Mouse (Mus musculus): ENCODE measurements at regions not wholly inside any gene's neighbourhood (a gene's known extent, or its start where the extent isn't known, plus 50 kb on each side); places are given as distances from the start of the nearest gene placed in this dataset.

DNA sequence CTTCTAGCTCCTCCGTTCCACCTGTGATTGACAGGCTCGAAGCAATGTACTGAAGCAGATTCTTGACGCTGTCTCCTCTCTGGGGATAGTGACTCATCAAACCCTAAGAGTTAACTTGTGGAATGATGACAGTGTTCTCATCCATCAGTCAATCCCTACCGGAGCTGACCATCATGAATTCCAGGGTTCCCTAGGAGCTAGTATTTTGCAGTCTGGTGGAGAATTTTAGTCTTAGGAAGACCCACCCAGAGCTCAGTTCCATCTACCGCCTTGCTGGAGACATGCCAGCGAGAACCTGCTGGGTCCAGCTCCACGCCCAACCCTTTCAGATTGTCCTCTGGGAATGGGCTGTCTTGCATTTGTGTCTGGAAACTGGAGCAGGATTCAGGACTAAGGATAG lies 85.4 kb upstream of the Zfp366 start:
- Histone ChIP-seq H3K27ac (ENCODE audit: low read depth, low read length) (no peak overlapping the region), H3K4me1 (replicated peaks; ENCODE audit: control insufficient read depth, insufficient read depth, low read length) (no peaks in the 10 kb centered on the region), H3K4me3 (ENCODE audit: low read depth, low read length) (no peak overlapping the region), H3K9ac (ENCODE audit: low read depth, low read length) (no peak overlapping the region), H3K27me3 (replicated peaks; ENCODE audit: control insufficient read depth, insufficient read depth, low read length) (no peaks in the 10 kb centered on the region), H3K36me3 (ENCODE audit: control insufficient read depth, insufficient read depth) (no peaks in the 10 kb centered on the region), H3K9me3 (ENCODE audit: control insufficient read depth) (no peaks in the 10 kb centered on the region), H3K4me2 (replicated peaks; ENCODE audit: low read depth) (no peak overlapping the region)
- ATAC-seq: no peak
- 79% methylated on average over 7 of the region's 7 CpGs for WGBS
- no peak for TF ChIP-seq CTCF (IDR thresholded peaks at IDR 0.05; ENCODE audit: low read depth)

DNA sequence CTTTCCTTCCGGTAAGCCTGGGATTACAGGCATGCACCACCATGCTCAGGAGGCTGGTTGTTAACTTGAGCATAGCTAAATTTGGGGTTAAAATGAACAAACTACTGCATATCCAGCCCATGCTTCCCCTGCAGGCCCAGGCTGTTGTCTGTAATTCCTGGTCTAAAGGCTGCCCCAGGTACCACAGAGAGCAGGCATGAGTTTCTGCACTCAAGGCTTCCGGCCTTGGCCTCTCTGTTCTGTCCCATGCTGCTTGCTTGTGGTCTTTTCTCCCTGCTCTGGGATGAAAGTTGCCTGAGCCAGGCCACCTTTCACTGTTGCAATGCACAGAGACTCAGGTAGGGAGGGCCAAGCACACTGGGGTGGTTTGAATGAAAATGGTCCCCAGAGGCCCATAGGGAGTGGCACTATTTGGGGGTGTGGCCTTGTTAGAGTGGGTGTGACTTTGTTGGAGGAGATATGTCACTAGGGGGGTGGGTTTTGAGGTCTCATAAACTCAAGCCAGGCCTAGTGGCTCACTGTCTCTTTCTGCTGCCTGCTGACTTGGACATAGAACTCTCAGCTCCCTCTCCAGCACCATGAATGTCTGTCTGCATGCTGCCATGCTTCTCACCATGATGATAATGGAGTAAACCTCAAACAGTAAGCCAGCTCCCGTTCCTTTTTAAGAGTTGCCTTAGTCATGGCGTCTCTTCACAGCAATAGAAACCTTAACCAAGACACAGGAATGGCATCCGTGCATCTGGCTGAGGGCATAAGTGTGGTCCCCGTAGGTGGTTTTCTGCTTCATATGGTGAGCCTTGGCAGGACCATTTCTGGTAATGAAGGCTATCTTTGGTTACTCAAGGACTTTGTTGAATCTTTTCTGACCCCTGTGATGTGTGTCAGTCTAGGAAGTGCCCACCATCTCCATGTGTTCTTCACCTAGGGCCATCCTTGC lies 86.7 kb upstream of the Zfp366 start:
- 95% methylated on average over 6 of the region's 6 CpGs for WGBS
- Histone ChIP-seq H3K4me1 (replicated peaks; ENCODE audit: control insufficient read depth, insufficient read depth, low read length) (no peaks in the 10 kb centered on the region), H3K9me3 (ENCODE audit: control insufficient read depth) (no peaks in the 10 kb centered on the region), H3K27me3 (replicated peaks; ENCODE audit: control insufficient read depth, insufficient read depth, low read length) (no peaks in the 10 kb centered on the region), H3K4me2 (replicated peaks; ENCODE audit: low read depth) (no peak overlapping the region), H3K9ac (ENCODE audit: low read depth, low read length) (no peak overlapping the region), H3K4me3 (ENCODE audit: low read depth, low read length) (no peak overlapping the region), H3K27ac (ENCODE audit: low read depth, low read length) (no peak overlapping the region), H3K36me3 (ENCODE audit: control insufficient read depth, insufficient read depth) (no peaks in the 10 kb centered on the region)
- no peak for TF ChIP-seq CTCF (IDR thresholded peaks at IDR 0.05; ENCODE audit: low read depth)
- ATAC-seq: no peak

DNA sequence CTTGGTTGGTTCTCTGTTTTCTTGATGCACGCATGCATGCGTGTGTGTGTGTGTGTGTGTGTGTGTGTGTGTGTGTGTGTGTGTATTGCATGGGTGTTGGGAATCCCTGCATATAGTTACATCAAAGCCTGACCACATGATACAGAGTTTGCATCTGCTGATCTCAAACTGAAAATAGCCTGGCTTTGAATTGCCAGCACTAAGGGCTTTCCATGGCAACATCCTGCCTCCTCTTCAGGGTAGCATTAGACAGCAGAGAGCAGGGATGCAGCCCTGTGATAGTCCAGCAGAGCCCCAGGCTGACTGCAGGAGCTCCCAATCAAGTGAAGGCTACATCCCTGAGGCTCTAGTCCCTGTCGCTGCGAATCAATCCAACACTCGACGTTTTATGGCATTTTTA lies 87.8 kb upstream of the Zfp366 start:
- TF ChIP-seq CTCF (IDR thresholded peaks at IDR 0.05; ENCODE audit: low read depth): no peak
- no peak for ATAC-seq
- 91% methylated on average over 6 of the region's 6 CpGs for WGBS

GRCm38 (mm10) chr13:99095006-99095405 lies 89.6 kb upstream of the Zfp366 start:
- ATAC-seq: no peak
- H3K4me1 ChIP-seq (replicated peaks; ENCODE audit: control insufficient read depth, insufficient read depth, low read length): peaks cover 10% of the 10 kb centered on the region; the same call in 1 of the 2 replicates
- WGBS: 88% methylated on average over 5 of the region's 5 CpGs
- H3K27me3 ChIP-seq (replicated peaks; ENCODE audit: control insufficient read depth, insufficient read depth, low read length): no peaks in the 10 kb centered on the region
- no peak for TF ChIP-seq CTCF (IDR thresholded peaks at IDR 0.05; ENCODE audit: low read depth)
- no peak overlapping the region for H3K4me2 ChIP-seq (replicated peaks; ENCODE audit: low read depth)
- no peak overlapping the region for H3K27ac ChIP-seq (ENCODE audit: low read depth, low read length)
- no peak overlapping the region for H3K9ac ChIP-seq (ENCODE audit: low read depth, low read length)
- H3K4me3 ChIP-seq (ENCODE audit: low read depth, low read length): no peak overlapping the region
- H3K9me3 ChIP-seq (ENCODE audit: control insufficient read depth): no peaks in the 10 kb centered on the region
- no peaks in the 10 kb centered on the region for H3K36me3 ChIP-seq (ENCODE audit: control insufficient read depth, insufficient read depth)

More for the DNA sequence above, 87.8 kb upstream of the Zfp366 start:
- Histone ChIP-seq H3K4me3 (ENCODE audit: low read depth, low read length) (no peak overlapping the region), H3K36me3 (ENCODE audit: control insufficient read depth, insufficient read depth) (no peaks in the 10 kb centered on the region), H3K9me3 (ENCODE audit: control insufficient read depth) (no peaks in the 10 kb centered on the region), H3K27me3 (replicated peaks; ENCODE audit: control insufficient read depth, insufficient read depth, low read length) (no peaks in the 10 kb centered on the region), H3K4me1 (replicated peaks; ENCODE audit: control insufficient read depth, insufficient read depth, low read length) (peaks cover 6% of the 10 kb centered on the region; the same call in 1 of the 2 replicates), H3K9ac (ENCODE audit: low read depth, low read length) (no peak overlapping the region), H3K27ac (ENCODE audit: low read depth, low read length) (no peak overlapping the region), H3K4me2 (replicated peaks; ENCODE audit: low read depth) (no peak overlapping the region)

DNA sequence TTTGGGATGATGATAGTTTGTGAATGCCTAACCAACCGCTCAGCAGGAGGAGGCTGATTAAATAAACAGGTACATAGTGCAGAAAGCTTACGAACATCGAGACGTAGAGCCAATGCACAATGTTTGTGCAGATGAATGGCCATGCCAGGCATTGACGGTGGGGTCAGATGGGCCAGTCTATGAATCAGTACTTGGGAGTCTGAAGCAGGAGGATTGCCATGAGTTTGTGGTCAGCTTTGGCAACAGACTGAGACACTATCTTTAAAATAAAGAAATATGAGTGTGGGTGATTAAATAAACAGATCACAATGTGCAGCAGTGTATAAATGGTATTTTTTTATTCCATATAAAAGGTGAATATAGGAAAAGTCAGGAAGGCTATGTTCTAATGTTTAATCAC lies 90.4 kb upstream of the Zfp366 start:
- H3K9ac ChIP-seq (ENCODE audit: low read depth, low read length): no peak overlapping the region
- TF ChIP-seq CTCF (IDR thresholded peaks at IDR 0.05; ENCODE audit: low read depth): no peak
- ATAC-seq: no peak
- peaks cover 10% of the 10 kb centered on the region; the same call in 1 of the 2 replicates for H3K4me1 ChIP-seq (replicated peaks; ENCODE audit: control insufficient read depth, insufficient read depth, low read length)
- no peaks in the 10 kb centered on the region for H3K36me3 ChIP-seq (ENCODE audit: control insufficient read depth, insufficient read depth)
- no peaks in the 10 kb centered on the region for H3K27me3 ChIP-seq (replicated peaks; ENCODE audit: control insufficient read depth, insufficient read depth, low read length)
- WGBS: 92% methylated on average over 5 of the region's 5 CpGs
- H3K27ac ChIP-seq (ENCODE audit: low read depth, low read length): no peak overlapping the region
- no peak overlapping the region for H3K4me2 ChIP-seq (replicated peaks; ENCODE audit: low read depth)
- no peaks in the 10 kb centered on the region for H3K9me3 ChIP-seq (ENCODE audit: control insufficient read depth)
- no peak overlapping the region for H3K4me3 ChIP-seq (ENCODE audit: low read depth, low read length)

DNA sequence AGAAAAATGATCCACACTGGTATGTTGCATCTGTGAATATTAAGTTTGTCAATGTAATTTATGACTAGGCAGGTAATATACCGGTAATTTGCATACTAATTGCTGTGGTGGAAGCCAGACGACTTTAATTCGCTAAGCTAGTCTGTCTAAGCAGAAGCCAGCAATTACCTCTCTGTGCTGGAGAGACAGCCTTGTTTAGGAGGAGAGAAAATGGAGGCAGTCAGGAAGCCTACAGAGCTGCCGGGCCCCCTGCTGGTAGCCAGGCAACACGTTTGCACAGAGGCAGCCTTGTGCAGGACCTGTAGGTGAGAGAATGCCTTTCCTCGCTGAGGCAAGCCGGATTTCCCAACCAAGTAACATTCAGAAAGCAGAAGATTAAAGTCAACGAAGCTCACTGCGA lies 91.4 kb upstream of the Zfp366 start:
- no peak overlapping the region for H3K4me2 ChIP-seq (replicated peaks; ENCODE audit: low read depth)
- TF ChIP-seq CTCF (IDR thresholded peaks at IDR 0.05; ENCODE audit: low read depth): peak; percentile 97
- no peak overlapping the region for H3K4me3 ChIP-seq (ENCODE audit: low read depth, low read length)
- no peaks in the 10 kb centered on the region for H3K27me3 ChIP-seq (replicated peaks; ENCODE audit: control insufficient read depth, insufficient read depth, low read length)
- no peaks in the 10 kb centered on the region for H3K36me3 ChIP-seq (ENCODE audit: control insufficient read depth, insufficient read depth)
- ATAC-seq: peak; percentile 64
- 4% methylated on average over 9 of the region's 9 CpGs for WGBS
- no peak overlapping the region for H3K9ac ChIP-seq (ENCODE audit: low read depth, low read length)
- H3K4me1 ChIP-seq (replicated peaks; ENCODE audit: control insufficient read depth, insufficient read depth, low read length): peaks cover 10% of the 10 kb centered on the region; the same call in 1 of the 2 replicates
- no peak overlapping the region for H3K27ac ChIP-seq (ENCODE audit: low read depth, low read length)
- H3K9me3 ChIP-seq (ENCODE audit: control insufficient read depth): no peaks in the 10 kb centered on the region

All from intestine, postnatal 0 days (tissue).